Mouse (Mus musculus) limb, embryonic 12.5 days (tissue): ENCODE measurements around the gene Gfm1. TPM values are rescaled to one million over a fixed set of nuclear protein-coding genes. Genes with fewer than 3 reads are reported as not detected.

Experiments
- ATAC-seq: fragments of 200-750 bp; cut with Nextera tagmentation; 2 replicates; pipeline ENCODE4 v1.8.0; 2017; ENCODE audit warnings: low read depth, moderate TSS enrichment; ENCODE audit not compliant: insufficient number of reproducible peaks, insufficient read depth, low FRiP score, low TSS enrichment
- H3K27ac ChIP-seq: fragments of 300-500 bp; sonication (generic); 2 replicates; pipeline ENCODE4 v1.5.1; 2016; ENCODE audit warnings: mild to moderate bottlenecking, moderate library complexity
- H3K27me3 ChIP-seq: fragments of 300-500 bp; sonication (generic); 2 replicates; pipeline ENCODE4 v1.6.1; 2016; ENCODE audit warnings: mild to moderate bottlenecking, moderate library complexity
- H3K36me3 ChIP-seq: fragments of 300-500 bp; sonication (generic); 2 replicates; pipeline ENCODE4 v1.6.1; 2016; ENCODE audit warnings: mild to moderate bottlenecking, moderate library complexity
- H3K4me1 ChIP-seq: fragments of 300-500 bp; sonication (generic); replicated peaks from 2 replicates; pipeline ENCODE4 v1.6.1; 2016
- H3K4me2 ChIP-seq: fragments of 300-500 bp; sonication (generic); 2 replicates; pipeline ENCODE4 v1.6.1; 2016; ENCODE audit warnings: mild to moderate bottlenecking, moderate library complexity
- H3K4me3 ChIP-seq: fragments of 300-500 bp; sonication (generic); replicated peaks from 2 replicates; pipeline ENCODE4 v1.5.1; 2016; ENCODE audit warnings: mild to moderate bottlenecking
- H3K9ac ChIP-seq: fragments of 300-500 bp; sonication (generic); replicated peaks from 2 replicates; pipeline ENCODE4 v1.6.1; 2016; ENCODE audit warnings: mild to moderate bottlenecking, moderate library complexity
- H3K9me3 ChIP-seq: fragments of 300-500 bp; sonication (generic); 2 replicates; pipeline ENCODE4 v1.6.1; 2016; ENCODE audit warnings: mild to moderate bottlenecking, moderate library complexity
- WGBS: fragments of 180-500 bp; shearing (Covaris S2); methylation state at CpG from one replicate; pipeline ENCODE4 v1.1.7; 2016; 5-methylcytosine and 5-hydroxymethylcytosine counted together
- polyA plus RNA-seq: library from polyadenylated mRNA; unstranded; fragments of >200 nt; fragmentation: Nextera tagmentation; extraction: Ambion mirVana; gene quantifications from 2 replicates; pipeline ENCODE4 v1.2.1, GENCODE M21; 2016

Gfm1 gene
- polyA plus RNA-seq, 1 experiment from 2014 or later = 46.1 TPM

DNA sequence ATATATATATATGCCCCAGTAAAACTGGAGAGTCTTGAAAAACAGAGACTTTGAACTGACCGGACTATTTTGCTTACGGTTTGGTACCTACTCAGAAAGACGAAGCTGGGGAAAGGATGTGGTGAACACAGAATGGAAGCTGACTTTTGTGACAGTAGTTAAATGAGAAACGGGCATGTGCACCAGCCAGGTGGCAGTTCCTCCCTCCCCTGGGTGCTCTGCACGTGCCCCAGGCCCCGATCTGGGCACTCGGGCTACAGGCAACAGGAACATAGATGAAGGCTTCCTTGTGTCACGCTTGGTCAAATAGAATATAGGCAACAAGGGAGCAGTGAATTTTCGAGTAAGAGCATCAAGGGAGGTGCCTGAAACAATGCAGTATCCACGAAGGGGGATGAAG lies 66.4 kb downstream of the Gfm1 start:
- H3K9me3 ChIP-seq = peaks cover 10% of the 10 kb centered on the region; the same call in 1 of the 2 replicates
- H3K4me1 ChIP-seq = peaks cover 12% of the 10 kb centered on the region
- no peak overlapping the region for H3K27ac ChIP-seq
- no peak overlapping the region for H3K9ac ChIP-seq
- H3K4me2 ChIP-seq = no peak overlapping the region
- H3K36me3 ChIP-seq = no peaks in the 10 kb centered on the region
- WGBS = 88% methylated on average over 10 of the region's 10 CpGs
- no peak overlapping the region for H3K4me3 ChIP-seq
- ATAC-seq = no peak
- no peaks in the 10 kb centered on the region for H3K27me3 ChIP-seq

DNA sequence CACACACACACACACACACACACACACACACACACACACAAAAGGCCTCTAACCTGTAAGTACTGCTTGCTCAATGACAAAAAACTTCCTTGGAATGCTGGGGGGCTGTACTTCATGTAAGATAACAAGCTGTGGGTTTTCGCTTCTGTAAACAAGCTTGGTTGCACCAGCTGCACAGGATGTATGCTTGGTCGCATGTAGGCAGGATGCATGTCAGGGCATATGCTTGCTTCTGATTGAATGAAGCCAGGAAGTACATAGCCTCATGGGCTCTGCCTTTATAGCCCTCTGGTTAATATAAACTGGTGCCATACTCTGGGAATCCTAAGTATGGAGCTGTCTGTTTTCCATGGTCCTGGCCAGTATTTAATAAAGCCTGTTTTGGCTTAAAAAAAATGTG lies 68.1 kb downstream of the Gfm1 start:
- no peak for ATAC-seq
- WGBS = 84% methylated on average over 2 of the region's 2 CpGs
- Histone ChIP-seq H3K9me3 (peaks cover 10% of the 10 kb centered on the region; the same call in 1 of the 2 replicates), H3K27ac (no peak overlapping the region), H3K4me2 (no peak overlapping the region), H3K36me3 (no peaks in the 10 kb centered on the region), H3K4me3 (no peak overlapping the region), H3K4me1 (peaks cover 11% of the 10 kb centered on the region), H3K27me3 (no peaks in the 10 kb centered on the region), H3K9ac (no peak overlapping the region)

DNA sequence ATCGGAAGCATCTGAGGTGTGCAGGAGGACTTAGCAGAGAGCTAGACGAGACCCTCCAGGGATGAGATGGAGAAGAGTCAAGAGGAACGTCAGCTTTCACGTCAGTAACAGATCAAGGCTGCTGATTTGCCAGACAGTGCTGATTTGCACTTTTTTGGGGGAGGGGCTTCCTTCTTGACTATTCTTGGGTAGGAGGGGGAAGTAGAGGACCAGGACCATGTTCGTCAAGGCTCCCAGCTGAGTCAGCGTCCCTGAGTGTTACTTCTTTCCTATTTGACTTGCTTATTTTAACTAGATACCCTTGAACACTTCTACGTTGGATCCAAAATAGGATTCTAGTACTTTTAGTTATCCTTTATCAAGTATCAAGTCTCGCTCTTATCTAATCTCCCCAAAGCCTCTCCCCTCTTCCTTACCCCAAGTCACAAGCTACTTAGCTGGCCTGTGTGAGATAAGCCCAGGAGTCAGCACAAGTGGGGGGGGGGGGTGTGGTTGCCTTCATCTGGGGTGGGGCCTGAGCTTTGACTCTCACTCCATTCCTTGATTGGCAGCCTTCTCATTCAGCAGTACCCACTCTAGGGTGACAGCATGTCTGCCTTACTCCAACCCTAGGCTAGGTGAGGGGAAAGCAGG lies 69.0 kb downstream of the Gfm1 start:
- H3K9me3 ChIP-seq = peaks cover 10% of the 10 kb centered on the region; the same call in 1 of the 2 replicates
- ATAC-seq = no peak
- H3K4me1 ChIP-seq = peaks cover 2% of the 10 kb centered on the region; the same call in 1 of the 2 replicates
- H3K27ac ChIP-seq = no peak overlapping the region
- H3K4me3 ChIP-seq = no peak overlapping the region
- no peaks in the 10 kb centered on the region for H3K36me3 ChIP-seq
- no peaks in the 10 kb centered on the region for H3K27me3 ChIP-seq
- no peak overlapping the region for H3K9ac ChIP-seq
- WGBS = 93% methylated on average over 8 of the region's 8 CpGs
- H3K4me2 ChIP-seq = no peak overlapping the region

DNA sequence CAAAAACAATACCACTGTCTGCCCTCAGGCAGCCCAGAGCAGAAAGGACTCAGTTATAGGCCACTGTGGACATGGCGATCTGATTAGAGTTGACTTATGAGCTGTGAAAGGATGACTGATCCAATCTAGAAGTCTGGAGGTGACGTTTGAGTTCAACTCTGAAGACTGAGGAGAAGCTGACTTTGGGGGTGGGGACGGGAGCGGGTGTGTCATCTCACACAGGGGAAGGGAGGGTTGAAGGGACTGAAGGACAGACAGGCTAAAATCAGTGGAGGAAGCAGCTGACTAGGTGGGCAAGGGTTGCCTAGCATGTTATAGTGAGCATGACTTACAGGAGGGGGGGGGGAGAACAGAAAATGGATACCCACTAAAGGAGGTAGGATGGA lies 69.5 kb downstream of the Gfm1 start:
- Histone ChIP-seq H3K27me3 (no peaks in the 10 kb centered on the region), H3K9ac (no peak overlapping the region), H3K27ac (no peak overlapping the region), H3K4me1 (no peaks in the 10 kb centered on the region), H3K4me3 (no peak overlapping the region), H3K9me3 (peaks cover 10% of the 10 kb centered on the region; the same call in 1 of the 2 replicates), H3K4me2 (no peak overlapping the region), H3K36me3 (no peaks in the 10 kb centered on the region)
- ATAC-seq = no peak
- WGBS = 86% methylated on average over 4 of the region's 4 CpGs

DNA sequence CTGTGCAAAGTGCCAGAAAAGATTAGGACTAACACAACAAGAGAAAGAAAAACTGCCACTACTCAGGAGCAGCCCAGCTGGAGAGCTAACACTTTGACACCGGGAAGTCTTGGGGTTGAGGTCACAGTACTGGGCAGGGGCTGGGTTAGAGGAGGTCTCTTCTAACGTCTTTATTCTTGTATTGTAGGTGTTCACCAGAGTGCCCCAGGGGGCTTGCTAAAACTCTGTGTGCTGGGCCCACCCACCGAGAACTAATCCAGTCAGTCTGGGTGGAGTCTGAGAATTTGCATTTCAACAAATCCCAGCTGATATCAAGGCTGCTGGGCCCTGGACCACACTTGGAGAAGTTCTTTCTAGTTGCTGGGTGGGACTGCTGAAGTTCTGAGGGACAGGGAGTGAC lies 74.0 kb downstream of the Gfm1 start:
- no peak overlapping the region for H3K9ac ChIP-seq
- H3K9me3 ChIP-seq = peaks cover 5% of the 10 kb centered on the region; the same call in 1 of the 2 replicates
- 18% methylated on average over 3 of the region's 3 CpGs for WGBS
- ATAC-seq = peak; percentile 42; the same call in 1 of the 2 replicates
- H3K27ac ChIP-seq = no peak overlapping the region
- no peak overlapping the region for H3K4me2 ChIP-seq
- H3K4me3 ChIP-seq = no peak overlapping the region
- no peaks in the 10 kb centered on the region for H3K27me3 ChIP-seq
- no peaks in the 10 kb centered on the region for H3K36me3 ChIP-seq
- no peaks in the 10 kb centered on the region for H3K4me1 ChIP-seq

DNA sequence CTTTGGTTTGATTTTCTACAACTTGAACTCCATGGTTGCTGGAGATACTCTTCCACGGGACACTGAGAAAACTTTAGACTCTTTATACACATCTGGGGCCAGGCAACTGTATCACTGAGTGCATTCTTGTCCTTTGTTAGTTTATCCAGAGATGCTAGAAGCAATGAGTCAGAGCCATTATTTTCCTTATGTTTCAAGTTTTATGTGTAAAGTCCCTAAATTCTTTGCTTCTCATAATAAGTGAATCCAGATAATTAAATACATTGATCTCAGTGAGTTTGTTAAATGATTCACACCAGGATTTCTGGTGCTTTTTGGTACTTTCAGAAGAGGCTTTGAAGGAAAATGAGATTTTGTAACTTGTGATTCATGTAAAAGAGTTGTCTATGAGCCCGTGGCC lies 75.4 kb downstream of the Gfm1 start:
- H3K4me2 ChIP-seq = no peak overlapping the region
- H3K27ac ChIP-seq = no peak overlapping the region
- no peaks in the 10 kb centered on the region for H3K36me3 ChIP-seq
- 81% methylated on average over 2 of the region's 2 CpGs for WGBS
- no peak overlapping the region for H3K9ac ChIP-seq
- no peak overlapping the region for H3K4me3 ChIP-seq
- H3K4me1 ChIP-seq = no peaks in the 10 kb centered on the region
- H3K27me3 ChIP-seq = no peaks in the 10 kb centered on the region
- no peak for ATAC-seq
- no peaks in the 10 kb centered on the region for H3K9me3 ChIP-seq

DNA sequence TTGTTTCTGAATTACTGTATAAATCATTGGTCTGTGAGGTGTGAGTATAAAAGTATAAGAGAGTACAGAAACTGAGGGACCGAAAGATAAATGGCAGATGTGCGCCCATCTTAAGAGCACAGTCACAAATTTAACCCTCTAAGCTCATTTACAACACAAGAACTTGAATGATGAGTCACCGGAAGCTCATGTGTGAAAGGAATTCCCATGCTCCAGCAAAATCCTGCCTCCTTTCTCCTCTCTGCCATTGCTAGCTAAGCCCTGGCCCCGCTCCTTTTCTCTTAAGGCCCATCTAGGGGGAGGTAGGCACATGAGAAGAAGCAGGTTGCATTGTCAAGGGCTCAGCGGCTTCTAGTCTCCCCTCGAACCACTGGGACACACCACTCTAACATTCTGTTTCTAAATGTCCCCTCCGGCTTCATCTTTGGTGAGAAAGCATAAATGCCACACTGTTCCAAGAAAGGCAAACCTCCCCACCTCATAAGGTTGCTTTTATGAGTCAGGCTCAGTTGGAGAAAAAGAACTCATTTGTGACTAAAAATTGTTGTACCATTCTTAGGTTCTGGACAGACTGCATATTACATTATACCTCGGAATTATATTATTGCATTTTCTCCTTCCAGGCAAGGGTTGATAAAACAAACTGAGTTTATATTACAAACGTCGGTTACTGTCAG lies 78.5 kb downstream of the Gfm1 start:
- ATAC-seq = no peak
- no peak overlapping the region for H3K9ac ChIP-seq
- H3K4me1 ChIP-seq = no peaks in the 10 kb centered on the region
- 76% methylated on average over 10 of the region's 10 CpGs for WGBS
- no peaks in the 10 kb centered on the region for H3K9me3 ChIP-seq
- H3K36me3 ChIP-seq = no peaks in the 10 kb centered on the region
- H3K27ac ChIP-seq = no peak overlapping the region
- H3K4me3 ChIP-seq = no peak overlapping the region
- no peak overlapping the region for H3K4me2 ChIP-seq
- H3K27me3 ChIP-seq = 0 out of 2 replicates have a peak, but pooled peaks cover 2% of the 10 kb centered on the region

DNA sequence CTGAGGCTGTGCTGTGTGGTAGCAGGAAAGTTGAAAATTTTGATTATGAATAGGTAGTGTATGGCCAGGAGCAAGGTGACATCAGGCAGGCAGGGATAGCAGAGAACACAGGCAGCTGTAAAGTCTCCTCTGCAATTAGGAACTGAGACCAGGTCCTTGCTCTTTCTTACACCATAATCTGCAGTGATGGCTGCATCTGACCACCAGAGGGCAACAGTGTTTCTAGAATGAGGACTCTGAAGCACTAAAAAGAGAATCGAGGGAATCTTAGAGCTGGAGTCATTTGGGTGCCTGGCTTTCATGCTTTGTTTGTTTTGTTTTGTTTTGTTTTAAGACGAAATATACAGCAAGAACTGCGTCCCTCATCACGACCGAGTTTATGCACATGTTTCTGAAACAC lies 82.9 kb downstream of the Gfm1 start:
- H3K4me3 ChIP-seq = no peak overlapping the region
- ATAC-seq = no peak
- H3K36me3 ChIP-seq = no peaks in the 10 kb centered on the region
- 5% methylated on average over 5 of the region's 5 CpGs for WGBS
- peaks cover 43% of the 10 kb centered on the region for H3K27me3 ChIP-seq
- H3K9me3 ChIP-seq = no peaks in the 10 kb centered on the region
- H3K4me1 ChIP-seq = peaks cover 10% of the 10 kb centered on the region
- no peak overlapping the region for H3K4me2 ChIP-seq
- H3K27ac ChIP-seq = no peak overlapping the region
- H3K9ac ChIP-seq = no peak overlapping the region

DNA sequence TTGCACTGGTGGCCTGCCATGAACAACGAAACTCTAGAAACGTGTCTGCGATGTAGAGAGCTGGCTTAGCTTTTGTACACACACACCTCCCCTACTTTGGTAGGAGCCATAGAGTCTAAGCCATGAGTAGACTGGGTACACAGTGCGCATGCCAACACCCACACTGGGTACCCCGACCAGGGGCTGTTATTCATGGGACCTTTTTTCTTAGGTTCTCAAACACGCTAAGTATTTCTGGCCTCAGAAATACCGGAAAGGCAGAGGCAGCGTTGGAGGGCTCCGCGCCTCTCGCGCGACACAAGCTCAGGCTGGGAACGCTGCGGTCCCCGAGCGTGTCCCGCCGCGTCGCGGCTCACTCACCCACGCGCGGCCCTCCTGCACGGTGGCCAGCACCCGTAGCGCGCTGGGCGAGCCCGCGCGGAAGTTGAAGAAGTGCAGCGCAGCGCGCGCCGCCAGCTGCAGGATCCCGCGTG lies 84.9 kb downstream of the Gfm1 start:
- Histone ChIP-seq H3K27ac (no peak overlapping the region), H3K4me2 (peak overlapping the region; percentile 100), H3K9me3 (no peaks in the 10 kb centered on the region), H3K27me3 (peaks cover 50% of the 10 kb centered on the region), H3K4me3 (peak overlapping the region; percentile 65), H3K36me3 (no peaks in the 10 kb centered on the region), H3K4me1 (peaks cover 10% of the 10 kb centered on the region), H3K9ac (peak overlapping the region; percentile 78)
- ATAC-seq = peak; percentile 34; the same call in 1 of the 2 replicates
- 7% methylated on average over 40 of the region's 40 CpGs for WGBS

DNA sequence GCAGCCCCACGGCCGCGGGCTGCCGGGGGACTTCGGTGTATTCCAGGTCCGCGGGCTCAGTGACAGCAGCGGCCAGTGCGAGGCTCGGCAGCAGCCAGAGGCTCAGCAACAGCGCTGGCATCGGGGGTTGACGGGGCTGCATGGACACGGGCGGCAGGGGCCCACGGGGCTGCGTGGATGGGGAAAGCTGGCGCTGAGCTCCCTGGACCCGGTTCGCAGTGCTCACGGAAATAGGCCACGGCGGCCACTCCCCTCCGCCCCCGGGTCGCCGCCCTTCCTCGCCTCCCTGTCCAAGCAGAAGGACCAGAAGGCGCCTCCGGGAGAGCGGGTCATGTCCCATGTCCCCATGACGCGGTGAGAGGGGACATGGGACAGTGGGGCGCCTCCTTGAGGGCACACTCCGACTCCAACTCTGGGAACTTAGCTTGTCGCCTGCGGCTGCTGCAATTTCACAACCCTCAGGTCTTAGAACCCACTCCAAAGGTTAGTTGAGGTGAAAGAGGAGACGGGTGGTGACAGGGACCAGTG lies 85.4 kb downstream of the Gfm1 start, which contains the start of gene Rarres1:
Gene Rarres1, minus strand, starts transcription at position 250 of the 528 bp plus-strand sequence.
- 2% methylated on average over 38 of the region's 38 CpGs for WGBS
- Histone ChIP-seq H3K4me2 (peak within 1 kb of the TSS; percentile 100), H3K4me3 (peak within 1 kb of the TSS; percentile 65), H3K27me3 (peaks cover 50% of the 10 kb centered on the region), H3K27ac (no peak within 1 kb of the TSS), H3K36me3 (no peaks in the 10 kb centered on the region), H3K4me1 (peaks cover 13% of the 10 kb centered on the region), H3K9me3 (no peaks in the 10 kb centered on the region), H3K9ac (peak within 1 kb of the TSS; percentile 78)
- peak; percentile 22; the same call in 1 of the 2 replicates for ATAC-seq

DNA sequence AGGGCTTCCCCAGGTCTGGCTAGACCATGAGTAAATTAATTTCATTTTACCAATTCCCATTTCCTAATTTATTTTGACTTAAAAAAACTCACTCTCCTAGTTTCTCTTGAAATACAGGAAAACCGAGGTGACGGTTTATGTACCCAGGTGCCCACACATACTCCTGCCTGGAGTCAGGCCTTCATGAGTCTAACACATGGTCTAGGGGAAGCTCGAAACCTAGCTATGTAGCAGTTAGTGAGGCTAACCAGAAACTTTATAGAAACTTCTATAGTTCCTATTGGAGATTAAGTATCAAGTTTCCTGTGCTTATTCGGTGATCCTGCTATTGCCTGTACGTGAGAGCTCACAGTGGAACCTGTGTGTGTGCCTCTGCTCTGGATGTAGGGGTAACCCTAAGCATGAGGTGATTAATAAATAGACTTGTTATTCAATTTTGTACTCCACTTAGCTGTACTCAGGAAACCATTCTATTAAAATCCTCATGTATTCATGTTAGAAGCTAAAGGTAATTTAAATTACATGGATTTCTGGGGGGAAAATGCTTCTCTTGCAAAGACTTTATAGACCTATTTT lies 90.8 kb downstream of the Gfm1 start:
- 46% methylated on average over 5 of the region's 5 CpGs for WGBS
- ATAC-seq = peak; percentile 74

More for the DNA sequence above, 90.8 kb downstream of the Gfm1 start:
- 0 out of 2 replicates have a peak overlapping the region, but pooled peaks have one; percentile 23 for H3K27ac ChIP-seq
- no peak overlapping the region for H3K9ac ChIP-seq
- H3K4me3 ChIP-seq = no peak overlapping the region
- no peak overlapping the region for H3K4me2 ChIP-seq
- no peaks in the 10 kb centered on the region for H3K9me3 ChIP-seq
- no peaks in the 10 kb centered on the region for H3K36me3 ChIP-seq
- peaks cover 9% of the 10 kb centered on the region; the same call in 1 of the 2 replicates for H3K4me1 ChIP-seq
- peaks cover 26% of the 10 kb centered on the region for H3K27me3 ChIP-seq
